Mouse (Mus musculus) CH12F3 (cell line): ENCODE results near the gene Marco.

Experiments used
- in situ Hi-C: fragments of 300-500 bp; cut with MboI; formaldehyde crosslinking; loops from 2 replicates; pipeline ENCODE4 v1.14.3; 2020; ENCODE audit warnings: low sequenced_read_pairs

The Marco gene

DNA sequence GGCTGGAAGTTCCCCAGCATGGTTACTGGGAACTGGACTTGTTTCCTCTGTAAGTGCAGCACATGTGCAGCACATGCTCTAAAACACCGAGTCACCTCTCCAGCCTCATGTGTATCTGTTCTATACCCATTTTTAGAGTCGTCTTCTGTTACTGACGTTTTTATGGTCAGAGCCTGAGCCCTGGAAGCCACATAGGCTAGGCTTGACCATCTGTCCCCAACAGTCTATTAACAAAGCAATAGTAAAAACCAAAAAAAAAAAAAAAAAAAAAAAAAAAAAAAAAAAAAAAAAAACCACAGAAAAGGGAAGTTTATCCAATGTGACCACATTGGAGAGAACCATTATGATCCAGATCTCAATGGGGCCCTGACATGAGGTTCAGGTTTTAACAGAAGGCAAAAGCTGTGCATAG is 61.6 kb downstream of the Marco start:
- in situ Hi-C loops, result no loop called here

DNA sequence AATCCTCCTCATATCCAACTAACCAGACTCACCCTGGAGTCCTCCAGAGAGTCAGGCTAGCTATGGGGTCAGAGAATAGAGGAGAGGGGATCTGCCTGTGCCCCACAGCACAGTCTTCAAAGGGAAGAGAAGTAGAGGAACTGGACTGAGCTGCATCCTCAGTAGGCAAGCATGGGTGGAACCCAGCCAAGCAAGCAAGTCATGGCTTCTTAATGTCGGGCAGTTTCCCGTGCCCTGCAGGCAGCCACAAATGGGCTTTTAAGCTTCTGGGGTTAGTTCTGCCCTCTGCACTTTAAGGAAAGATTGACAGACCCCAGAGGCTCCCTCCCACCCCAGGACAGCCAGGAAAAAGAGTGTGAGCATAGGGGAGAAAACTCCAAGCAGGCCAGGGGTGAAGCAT is 63.2 kb downstream of the Marco start:
- in situ Hi-C loops, result no loop called here

GRCm38 (mm10) chr1:120435591-120435990 is 69.2 kb downstream of the Marco start:
- in situ Hi-C loops, result no loop called here

- in situ Hi-C loops, result no loop called here
Measured at GRCm38 (mm10) chr1:120430171-120430570, 74.7 kb downstream of the Marco start.

DNA sequence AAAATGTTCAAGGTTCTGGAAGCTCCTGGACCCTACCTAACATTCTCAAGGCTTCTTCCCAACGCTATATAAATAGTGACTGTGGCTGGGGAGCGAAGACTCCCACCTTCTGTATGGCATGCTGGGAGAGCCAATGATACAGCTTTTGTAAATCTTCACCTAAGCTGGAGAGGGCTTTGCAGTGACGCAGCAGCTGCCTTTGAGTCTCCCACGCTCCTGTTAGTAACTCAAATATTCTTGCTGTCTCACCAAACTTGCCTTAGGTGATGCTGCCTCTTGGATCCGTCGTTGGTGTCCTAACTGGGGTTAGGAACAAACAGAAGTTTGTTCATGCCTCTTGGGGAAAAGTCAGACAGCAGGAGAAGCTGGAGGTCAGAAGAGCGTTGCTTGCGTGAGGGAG is 79.2 kb downstream of the Marco start:
- in situ Hi-C loops, result no loop called here
